Mouse (Mus musculus): ENCODE results near the gene Bicc1. TPM values are rescaled to one million over a fixed set of nuclear protein-coding genes. Genes with fewer than 3 reads are reported as not detected.

The Bicc1 gene
- polyA plus RNA-seq, 1 experiment: 3.1 TPM

GRCm38 (mm10) chr10:71058616-71059247, 100.8 kb downstream of the Bicc1 start:
- TF ChIP-seq CTCF (IDR thresholded peaks at IDR 0.05; ENCODE audit: extremely low read depth, insufficient read length, insufficient replicate concordance, low read depth, low read length) (no peak), POLR2A (IDR thresholded peaks at IDR 0.05; ENCODE audit: low read depth, low read length) (no peak)
- Histone ChIP-seq H3K4me1 (ENCODE audit: control insufficient read depth, insufficient read depth, insufficient read length, low read length) (no peaks in the 10 kb centered on the region), H3K4me3 (ENCODE audit: low read depth, low read length) (no peak overlapping the region), H3K27me3 (ENCODE audit: control insufficient read depth, insufficient read depth, low read length) (no peaks in the 10 kb centered on the region), H3K36me3 (ENCODE audit: control insufficient read depth, insufficient read depth, low read length) (no peaks in the 10 kb centered on the region), H3K27ac (ENCODE audit: insufficient read depth, low read depth, low read length) (no peak overlapping the region)
- WGBS: 13% methylated on average over 14 of the region's 14 CpGs

- H3K27me3 ChIP-seq (ENCODE audit: control insufficient read depth, insufficient read depth, low read length): no peaks in the 10 kb centered on the region
- H3K4me1 ChIP-seq (ENCODE audit: control insufficient read depth, insufficient read depth, insufficient read length, low read length): no peaks in the 10 kb centered on the region
- no peak overlapping the region for H3K4me3 ChIP-seq (ENCODE audit: low read depth, low read length)
- TF ChIP-seq POLR2A (IDR thresholded peaks at IDR 0.05; ENCODE audit: low read depth, low read length) (no peak), CTCF (IDR thresholded peaks at IDR 0.05; ENCODE audit: extremely low read depth, insufficient read length, insufficient replicate concordance, low read depth, low read length) (no peak)
- 71% methylated on average over 5 of the region's 5 CpGs for WGBS
- H3K27ac ChIP-seq (ENCODE audit: insufficient read depth, low read depth, low read length): no peak overlapping the region
- H3K36me3 ChIP-seq (ENCODE audit: control insufficient read depth, insufficient read depth, low read length): no peaks in the 10 kb centered on the region
These were observed 101.4 kb downstream of the Bicc1 start for GRCm38 (mm10) chr10:71058070-71058469.

GRCm38 (mm10) chr10:71052748-71053147, 106.8 kb downstream of the Bicc1 start:
- TF ChIP-seq CTCF (IDR thresholded peaks at IDR 0.05; ENCODE audit: extremely low read depth, insufficient read length, insufficient replicate concordance, low read depth, low read length): no peak
- no peak for TF ChIP-seq POLR2A (IDR thresholded peaks at IDR 0.05; ENCODE audit: low read depth, low read length)

GRCm38 (mm10) chr10:71052208-71052607, 107.3 kb downstream of the Bicc1 start:
- Histone ChIP-seq H3K27ac (ENCODE audit: insufficient read depth, low read depth, low read length) (no peak overlapping the region), H3K27me3 (ENCODE audit: control insufficient read depth, insufficient read depth, low read length) (no peaks in the 10 kb centered on the region), H3K4me1 (ENCODE audit: control insufficient read depth, insufficient read depth, insufficient read length, low read length) (no peaks in the 10 kb centered on the region), H3K36me3 (ENCODE audit: control insufficient read depth, insufficient read depth, low read length) (no peaks in the 10 kb centered on the region), H3K4me3 (ENCODE audit: low read depth, low read length) (no peak overlapping the region)
- WGBS: 56% methylated on average over 7 of the region's 7 CpGs
- TF ChIP-seq CTCF (IDR thresholded peaks at IDR 0.05; ENCODE audit: extremely low read depth, insufficient read length, insufficient replicate concordance, low read depth, low read length) (no peak), POLR2A (IDR thresholded peaks at IDR 0.05; ENCODE audit: low read depth, low read length) (no peak)

More at GRCm38 (mm10) chr10:71052748-71053147, 106.8 kb downstream of the Bicc1 start:
- no peak overlapping the region for H3K4me3 ChIP-seq (ENCODE audit: low read depth, low read length)
- 69% methylated on average over 9 of the region's 9 CpGs for WGBS
- no peaks in the 10 kb centered on the region for H3K4me1 ChIP-seq (ENCODE audit: control insufficient read depth, insufficient read depth, insufficient read length, low read length)
- no peaks in the 10 kb centered on the region for H3K36me3 ChIP-seq (ENCODE audit: control insufficient read depth, insufficient read depth, low read length)
- H3K27ac ChIP-seq (ENCODE audit: insufficient read depth, low read depth, low read length): no peak overlapping the region
- no peaks in the 10 kb centered on the region for H3K27me3 ChIP-seq (ENCODE audit: control insufficient read depth, insufficient read depth, low read length)

GRCm38 (mm10) chr10:71050722-71051333, 108.7 kb downstream of the Bicc1 start:
- no peak overlapping the region for H3K27ac ChIP-seq (ENCODE audit: insufficient read depth, low read depth, low read length)
- H3K4me1 ChIP-seq (ENCODE audit: control insufficient read depth, insufficient read depth, insufficient read length, low read length): no peaks in the 10 kb centered on the region
- H3K27me3 ChIP-seq (ENCODE audit: control insufficient read depth, insufficient read depth, low read length): no peaks in the 10 kb centered on the region
- H3K36me3 ChIP-seq (ENCODE audit: control insufficient read depth, insufficient read depth, low read length): no peaks in the 10 kb centered on the region
- H3K4me3 ChIP-seq (ENCODE audit: low read depth, low read length): no peak overlapping the region
- TF ChIP-seq POLR2A (IDR thresholded peaks at IDR 0.05; ENCODE audit: low read depth, low read length) (no peak), CTCF (IDR thresholded peaks at IDR 0.05; ENCODE audit: extremely low read depth, insufficient read length, insufficient replicate concordance, low read depth, low read length) (no peak)
- WGBS: 54% methylated on average over 10 of the region's 10 CpGs

- Histone ChIP-seq H3K36me3 (ENCODE audit: control insufficient read depth, insufficient read depth, low read length) (no peaks in the 10 kb centered on the region), H3K27ac (ENCODE audit: insufficient read depth, low read depth, low read length) (no peak overlapping the region), H3K27me3 (ENCODE audit: control insufficient read depth, insufficient read depth, low read length) (no peaks in the 10 kb centered on the region), H3K4me1 (ENCODE audit: control insufficient read depth, insufficient read depth, insufficient read length, low read length) (no peaks in the 10 kb centered on the region), H3K4me3 (ENCODE audit: low read depth, low read length) (no peak overlapping the region)
- 87% methylated on average over 17 of the region's 17 CpGs for WGBS
- TF ChIP-seq POLR2A (IDR thresholded peaks at IDR 0.05; ENCODE audit: low read depth, low read length): no peak
- TF ChIP-seq CTCF (IDR thresholded peaks at IDR 0.05; ENCODE audit: extremely low read depth, insufficient read length, insufficient replicate concordance, low read depth, low read length): no peak
These were observed 110.2 kb downstream of the Bicc1 start for GRCm38 (mm10) chr10:71049294-71049693.

GRCm38 (mm10) chr10:71044410-71044809, 115.1 kb downstream of the Bicc1 start:
- Histone ChIP-seq H3K27ac (ENCODE audit: insufficient read depth, low read depth, low read length) (no peak overlapping the region), H3K36me3 (ENCODE audit: control insufficient read depth, insufficient read depth, low read length) (no peaks in the 10 kb centered on the region), H3K27me3 (ENCODE audit: control insufficient read depth, insufficient read depth, low read length) (no peaks in the 10 kb centered on the region), H3K4me3 (ENCODE audit: low read depth, low read length) (no peak overlapping the region), H3K4me1 (ENCODE audit: control insufficient read depth, insufficient read depth, insufficient read length, low read length) (no peaks in the 10 kb centered on the region)
- TF ChIP-seq CTCF (IDR thresholded peaks at IDR 0.05; ENCODE audit: extremely low read depth, insufficient read length, insufficient replicate concordance, low read depth, low read length) (no peak), POLR2A (IDR thresholded peaks at IDR 0.05; ENCODE audit: low read depth, low read length) (no peak)
- WGBS: 90% methylated on average over 1 of the region's 1 CpGs
